Mouse (Mus musculus): Measurements from ENCODE around the gene 1700037C18Rik. TPM values are rescaled to one million over a fixed set of nuclear protein-coding genes. Genes with fewer than 3 reads are reported as not detected.

1700037C18Rik gene
- polyA plus RNA-seq, 1 experiment from 2014 or later = 4.8 TPM

GRCm38 (mm10) chr16:3923515-3923914, 15.0 kb upstream of the 1700037C18Rik start:
- peaks cover 66% of the 10 kb centered on the region for H3K36me3 ChIP-seq (ENCODE audit: control insufficient read depth, insufficient read depth, low read length)
- no peak for DNase-seq (ENCODE audit: low spot score)
- H3K9ac ChIP-seq (ENCODE audit: low read length) = no peak overlapping the region
- no peaks in the 10 kb centered on the region for H3K27me3 ChIP-seq (replicated peaks; ENCODE audit: control insufficient read depth, insufficient read depth, low read length)
- ATAC-seq (replicated peaks; ENCODE audit: low FRiP score, low TSS enrichment, low read depth) = no peak
- no peak overlapping the region for H3K4me3 ChIP-seq (ENCODE audit: low read depth, low read length)
- no peak overlapping the region for H3K27ac ChIP-seq (ENCODE audit: low read depth)
- no peak overlapping the region for H3K4me2 ChIP-seq (ENCODE audit: low read length)
- WGBS = 92% methylated on average over 3 of the region's 3 CpGs
- H3K9me3 ChIP-seq (ENCODE audit: control insufficient read depth, low read length) = no peaks in the 10 kb centered on the region
- no peaks in the 10 kb centered on the region for H3K4me1 ChIP-seq (replicated peaks; ENCODE audit: control insufficient read depth, insufficient read depth, low read length)

- H3K27ac ChIP-seq (ENCODE audit: low read depth) = no peak overlapping the region
- H3K4me2 ChIP-seq (ENCODE audit: low read length) = no peak overlapping the region
- H3K27me3 ChIP-seq (replicated peaks; ENCODE audit: control insufficient read depth, insufficient read depth, low read length) = no peaks in the 10 kb centered on the region
- H3K36me3 ChIP-seq (ENCODE audit: control insufficient read depth, insufficient read depth, low read length) = peaks cover 63% of the 10 kb centered on the region
- no peak for ATAC-seq (replicated peaks; ENCODE audit: low FRiP score, low TSS enrichment, low read depth)
- no peak for DNase-seq (ENCODE audit: low spot score)
- H3K9ac ChIP-seq (ENCODE audit: low read length) = no peak overlapping the region
- 95% methylated on average over 2 of the region's 2 CpGs for WGBS
- no peak overlapping the region for H3K4me3 ChIP-seq (ENCODE audit: low read depth, low read length)
- no peaks in the 10 kb centered on the region for H3K9me3 ChIP-seq (ENCODE audit: control insufficient read depth, low read length)
- no peaks in the 10 kb centered on the region for H3K4me1 ChIP-seq (replicated peaks; ENCODE audit: control insufficient read depth, insufficient read depth, low read length)
Measured at GRCm38 (mm10) chr16:3920756-3921155, 12.3 kb upstream of the 1700037C18Rik start.

GRCm38 (mm10) chr16:3909118-3909517, 629 bp upstream of the 1700037C18Rik start:
- Histone ChIP-seq H3K4me2 (ENCODE audit: low read length) (peak overlapping the region; percentile 62), H3K27me3 (replicated peaks; ENCODE audit: control insufficient read depth, insufficient read depth, low read length) (no peaks in the 10 kb centered on the region), H3K4me1 (replicated peaks; ENCODE audit: control insufficient read depth, insufficient read depth, low read length) (0 out of 2 replicates have a peak, but pooled peaks cover 5% of the 10 kb centered on the region), H3K9ac (ENCODE audit: low read length) (peak overlapping the region; percentile 65), H3K27ac (ENCODE audit: low read depth) (no peak overlapping the region), H3K9me3 (ENCODE audit: control insufficient read depth, low read length) (no peaks in the 10 kb centered on the region), H3K36me3 (ENCODE audit: control insufficient read depth, insufficient read depth, low read length) (peaks cover 37% of the 10 kb centered on the region), H3K4me3 (ENCODE audit: low read depth, low read length) (peak overlapping the region; percentile 59)
- ATAC-seq (replicated peaks; ENCODE audit: low FRiP score, low TSS enrichment, low read depth) (no peak; the same call in 1 of the 2 replicates), DNase-seq (ENCODE audit: low spot score) (no peak)
- 6% methylated on average over 20 of the region's 20 CpGs for WGBS

GRCm38 (mm10) chr16:3907471-3907870, 1.0 kb downstream of the 1700037C18Rik start:
- H3K9ac ChIP-seq (ENCODE audit: low read length) = no peak overlapping the region
- no peak overlapping the region for H3K4me2 ChIP-seq (ENCODE audit: low read length)
- no peak for DNase-seq (ENCODE audit: low spot score)
- WGBS = 71% methylated on average over 2 of the region's 2 CpGs
- H3K4me1 ChIP-seq (replicated peaks; ENCODE audit: control insufficient read depth, insufficient read depth, low read length) = 0 out of 2 replicates have a peak, but pooled peaks cover 5% of the 10 kb centered on the region
- H3K27ac ChIP-seq (ENCODE audit: low read depth) = no peak overlapping the region
- ATAC-seq (replicated peaks; ENCODE audit: low FRiP score, low TSS enrichment, low read depth) = no peak
- no peaks in the 10 kb centered on the region for H3K9me3 ChIP-seq (ENCODE audit: control insufficient read depth, low read length)
- H3K4me3 ChIP-seq (ENCODE audit: low read depth, low read length) = no peak overlapping the region
- H3K27me3 ChIP-seq (replicated peaks; ENCODE audit: control insufficient read depth, insufficient read depth, low read length) = no peaks in the 10 kb centered on the region
- H3K36me3 ChIP-seq (ENCODE audit: control insufficient read depth, insufficient read depth, low read length) = peaks cover 35% of the 10 kb centered on the region

GRCm38 (mm10) chr16:3896553-3896952, 11.9 kb downstream of the 1700037C18Rik start:
- DNase-seq (ENCODE audit: low spot score) (no peak), ATAC-seq (replicated peaks; ENCODE audit: low FRiP score, low TSS enrichment, low read depth) (no peak)
- no peak overlapping the region for H3K9ac ChIP-seq (ENCODE audit: low read length)
- H3K4me2 ChIP-seq (ENCODE audit: low read length) = no peak overlapping the region
- 96% methylated on average over 1 of the region's 1 CpGs for WGBS
- H3K4me1 ChIP-seq (replicated peaks; ENCODE audit: control insufficient read depth, insufficient read depth, low read length) = no peaks in the 10 kb centered on the region
- no peaks in the 10 kb centered on the region for H3K9me3 ChIP-seq (ENCODE audit: control insufficient read depth, low read length)
- no peak overlapping the region for H3K27ac ChIP-seq (ENCODE audit: low read depth)
- no peaks in the 10 kb centered on the region for H3K27me3 ChIP-seq (replicated peaks; ENCODE audit: control insufficient read depth, insufficient read depth, low read length)
- H3K36me3 ChIP-seq (ENCODE audit: control insufficient read depth, insufficient read depth, low read length) = peaks cover 66% of the 10 kb centered on the region
- no peak overlapping the region for H3K4me3 ChIP-seq (ENCODE audit: low read depth, low read length)

GRCm38 (mm10) chr16:3896046-3896445, 12.4 kb downstream of the 1700037C18Rik start:
- no peaks in the 10 kb centered on the region for H3K27me3 ChIP-seq (replicated peaks; ENCODE audit: control insufficient read depth, insufficient read depth, low read length)
- no peak for ATAC-seq (replicated peaks; ENCODE audit: low FRiP score, low TSS enrichment, low read depth)
- no peak overlapping the region for H3K4me2 ChIP-seq (ENCODE audit: low read length)
- H3K4me1 ChIP-seq (replicated peaks; ENCODE audit: control insufficient read depth, insufficient read depth, low read length) = no peaks in the 10 kb centered on the region
- no peak overlapping the region for H3K27ac ChIP-seq (ENCODE audit: low read depth)
- peaks cover 61% of the 10 kb centered on the region for H3K36me3 ChIP-seq (ENCODE audit: control insufficient read depth, insufficient read depth, low read length)
- H3K9me3 ChIP-seq (ENCODE audit: control insufficient read depth, low read length) = no peaks in the 10 kb centered on the region
- no peak overlapping the region for H3K9ac ChIP-seq (ENCODE audit: low read length)
- DNase-seq (ENCODE audit: low spot score) = no peak
- WGBS = 81% methylated on average over 6 of the region's 6 CpGs
- no peak overlapping the region for H3K4me3 ChIP-seq (ENCODE audit: low read depth, low read length)

GRCm38 (mm10) chr16:3895173-3895792, 13.2 kb downstream of the 1700037C18Rik start:
- no peak for ATAC-seq (replicated peaks; ENCODE audit: low FRiP score, low TSS enrichment, low read depth)
- DNase-seq (ENCODE audit: low spot score) = no peak
- no peak overlapping the region for H3K4me3 ChIP-seq (ENCODE audit: low read depth, low read length)
- H3K9me3 ChIP-seq (ENCODE audit: control insufficient read depth, low read length) = no peaks in the 10 kb centered on the region
- no peak overlapping the region for H3K4me2 ChIP-seq (ENCODE audit: low read length)
- peaks cover 54% of the 10 kb centered on the region for H3K36me3 ChIP-seq (ENCODE audit: control insufficient read depth, insufficient read depth, low read length)
- no peaks in the 10 kb centered on the region for H3K27me3 ChIP-seq (replicated peaks; ENCODE audit: control insufficient read depth, insufficient read depth, low read length)
- H3K27ac ChIP-seq (ENCODE audit: low read depth) = 0 out of 2 replicates have a peak overlapping the region, but pooled peaks have one; percentile 16
- H3K4me1 ChIP-seq (replicated peaks; ENCODE audit: control insufficient read depth, insufficient read depth, low read length) = no peaks in the 10 kb centered on the region
- 75% methylated on average over 9 of the region's 9 CpGs for WGBS
- no peak overlapping the region for H3K9ac ChIP-seq (ENCODE audit: low read length)

- Histone ChIP-seq H3K27ac (ENCODE audit: low read depth) (no peak overlapping the region), H3K9ac (ENCODE audit: low read length) (no peak overlapping the region), H3K9me3 (ENCODE audit: control insufficient read depth, low read length) (no peaks in the 10 kb centered on the region), H3K4me3 (ENCODE audit: low read depth, low read length) (no peak overlapping the region), H3K27me3 (replicated peaks; ENCODE audit: control insufficient read depth, insufficient read depth, low read length) (no peaks in the 10 kb centered on the region), H3K36me3 (ENCODE audit: control insufficient read depth, insufficient read depth, low read length) (peaks cover 38% of the 10 kb centered on the region), H3K4me1 (replicated peaks; ENCODE audit: control insufficient read depth, insufficient read depth, low read length) (no peaks in the 10 kb centered on the region), H3K4me2 (ENCODE audit: low read length) (no peak overlapping the region)
- ATAC-seq (replicated peaks; ENCODE audit: low FRiP score, low TSS enrichment, low read depth) (no peak), DNase-seq (ENCODE audit: low spot score) (no peak)
- 42% methylated on average over 3 of the region's 3 CpGs for WGBS
Measured at GRCm38 (mm10) chr16:3893739-3894138, 14.8 kb downstream of the 1700037C18Rik start.

- no peak for ATAC-seq (replicated peaks; ENCODE audit: low FRiP score, low TSS enrichment, low read depth)
Measured at GRCm38 (mm10) chr16:3891621-3892295, 16.7 kb downstream of the 1700037C18Rik start.

More at GRCm38 (mm10) chr16:3891621-3892295, 16.7 kb downstream of the 1700037C18Rik start:
- H3K9me3 ChIP-seq (ENCODE audit: control insufficient read depth, low read length) = no peaks in the 10 kb centered on the region
- no peak overlapping the region for H3K4me2 ChIP-seq (ENCODE audit: low read length)
- no peak overlapping the region for H3K4me3 ChIP-seq (ENCODE audit: low read depth, low read length)
- H3K36me3 ChIP-seq (ENCODE audit: control insufficient read depth, insufficient read depth, low read length) = peaks cover 18% of the 10 kb centered on the region
- H3K27me3 ChIP-seq (replicated peaks; ENCODE audit: control insufficient read depth, insufficient read depth, low read length) = no peaks in the 10 kb centered on the region
- no peak overlapping the region for H3K9ac ChIP-seq (ENCODE audit: low read length)
- 96% methylated on average over 14 of the region's 14 CpGs for WGBS
- H3K27ac ChIP-seq (ENCODE audit: low read depth) = no peak overlapping the region
- H3K4me1 ChIP-seq (replicated peaks; ENCODE audit: control insufficient read depth, insufficient read depth, low read length) = no peaks in the 10 kb centered on the region
- no peak for DNase-seq (ENCODE audit: low spot score)

Data from intestine, embryonic 14.5 days (tissue).